Mouse (Mus musculus) heart, embryonic 12.5 days (tissue): Measurements from ENCODE around the gene Cbarp. TPM values are rescaled to one million over a fixed set of nuclear protein-coding genes. Genes with fewer than 3 reads are reported as not detected.

Experiments used
- ATAC-seq: fragments of 200-750 bp; cut with Nextera tagmentation; 2 replicates; pipeline ENCODE4 v1.8.0; 2017; ENCODE audit warnings: moderate TSS enrichment, moderate library complexity; ENCODE audit not compliant: insufficient number of reproducible peaks, low FRiP score
- H3K27ac ChIP-seq: fragments of 300-500 bp; sonication (generic); 2 replicates; pipeline ENCODE4 v1.5.1; 2016; ENCODE audit warnings: mild to moderate bottlenecking, moderate library complexity; ENCODE audit not compliant: poor library complexity, severe bottlenecking
- H3K27me3 ChIP-seq: fragments of 300-500 bp; sonication (generic); replicated peaks from 2 replicates; pipeline ENCODE4 v1.6.1; 2016; ENCODE audit warnings: mild to moderate bottlenecking, moderate library complexity
- H3K36me3 ChIP-seq: fragments of 300-500 bp; sonication (generic); 2 replicates; pipeline ENCODE4 v1.6.1; 2016; ENCODE audit warnings: mild to moderate bottlenecking, moderate library complexity
- H3K4me1 ChIP-seq: fragments of 300-500 bp; sonication (generic); replicated peaks from 2 replicates; pipeline ENCODE4 v1.6.1; 2016; ENCODE audit warnings: mild to moderate bottlenecking
- H3K4me2 ChIP-seq: fragments of 300-500 bp; sonication (generic); 2 replicates; pipeline ENCODE4 v1.6.1; 2016; ENCODE audit warnings: mild to moderate bottlenecking, moderate library complexity
- H3K4me3 ChIP-seq: fragments of 300-500 bp; sonication (generic); 2 replicates; pipeline ENCODE4 v1.5.1; 2016; ENCODE audit warnings: mild to moderate bottlenecking
- H3K9ac ChIP-seq: fragments of 300-500 bp; sonication (generic); 2 replicates; pipeline ENCODE4 v1.6.1; 2016; ENCODE audit warnings: mild to moderate bottlenecking, moderate library complexity
- H3K9me3 ChIP-seq: fragments of 300-500 bp; sonication (generic); replicated peaks from 2 replicates; pipeline ENCODE4 v1.6.1; 2016; ENCODE audit warnings: mild to moderate bottlenecking, moderate library complexity
- WGBS: fragments of 180-500 bp; shearing (Covaris S2); methylation state at CpG from one replicate; pipeline ENCODE4 v1.1.7; 2016; 5-methylcytosine and 5-hydroxymethylcytosine counted together
- polyA plus RNA-seq: library from polyadenylated mRNA; unstranded; fragments of >200 nt; fragmentation: Nextera tagmentation; extraction: Ambion mirVana; gene quantifications from 2 replicates; pipeline ENCODE4 v1.2.1, GENCODE M21; 2016

Gene Cbarp
- polyA plus RNA-seq, 1 experiment from 2014 or later: 1.7 TPM

DNA sequence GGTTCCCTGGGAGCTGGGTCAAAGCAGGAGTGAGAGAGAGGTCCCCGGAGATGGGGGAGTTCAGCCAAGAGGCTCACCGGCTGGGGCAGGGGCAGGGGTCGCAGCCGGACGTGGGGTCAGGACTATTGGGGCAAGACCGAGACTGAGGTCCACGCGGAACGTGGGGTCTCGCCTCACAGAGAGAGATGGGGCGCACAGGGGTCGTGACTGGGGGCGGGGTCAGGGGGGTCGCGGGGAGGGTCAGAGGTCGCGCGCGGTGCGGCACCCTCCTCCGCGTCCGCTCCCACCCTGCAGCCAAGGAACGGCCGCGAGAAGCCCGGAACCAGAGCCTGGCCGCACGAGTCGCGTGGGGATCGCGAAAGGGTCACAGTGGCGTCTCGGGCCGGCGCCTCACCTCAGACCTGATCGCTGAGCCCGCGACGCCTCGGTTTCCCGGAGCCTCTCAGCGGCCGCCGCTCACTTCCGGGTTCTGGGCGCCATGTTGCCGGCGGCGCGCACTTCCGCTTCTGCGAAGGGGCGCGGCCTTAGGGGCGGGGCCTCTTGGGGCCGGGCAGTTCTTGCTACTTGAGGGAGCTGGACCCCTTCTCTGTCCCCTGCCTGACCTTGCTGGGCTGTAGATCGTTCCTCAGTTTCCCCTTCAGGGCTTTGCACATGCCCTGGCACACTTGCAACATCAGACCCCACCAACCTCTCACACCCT lies 38.3 kb downstream of the Cbarp start:
- peak overlapping the region; percentile 93 for H3K9ac ChIP-seq
- peak; percentile 89 for ATAC-seq
- under 1% methylated on average over 54 of the region's 59 CpGs for WGBS
- peaks cover 54% of the 10 kb centered on the region for H3K4me1 ChIP-seq
- H3K36me3 ChIP-seq: no peaks in the 10 kb centered on the region
- peak overlapping the region; percentile 57 for H3K27ac ChIP-seq
- no peaks in the 10 kb centered on the region for H3K27me3 ChIP-seq
- H3K9me3 ChIP-seq: no peaks in the 10 kb centered on the region
- peak overlapping the region; percentile 94 for H3K4me3 ChIP-seq
- peak overlapping the region; percentile 98 for H3K4me2 ChIP-seq

DNA sequence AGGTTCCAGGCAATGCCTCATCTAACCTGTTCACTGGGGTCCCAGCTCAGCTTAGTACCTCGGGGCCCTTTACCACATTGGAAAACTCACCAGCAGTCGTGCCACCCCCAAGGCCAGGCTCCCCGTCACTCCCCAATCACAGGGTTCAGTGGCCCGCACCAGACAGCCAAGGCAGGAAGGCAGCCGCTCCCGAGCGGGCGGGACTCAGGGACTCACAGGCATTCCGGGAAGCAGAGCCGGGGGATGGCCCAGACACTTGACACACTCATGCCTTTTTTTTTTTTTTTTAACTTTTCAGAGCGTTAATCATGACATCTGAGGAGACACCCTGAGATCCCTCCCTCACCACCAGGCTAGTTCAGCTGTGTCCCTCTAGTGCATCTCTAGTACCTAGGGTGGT lies 39.7 kb downstream of the Cbarp start:
- Histone ChIP-seq H3K27ac (no peak overlapping the region), H3K9me3 (no peaks in the 10 kb centered on the region), H3K36me3 (no peaks in the 10 kb centered on the region), H3K9ac (0 out of 2 replicates have a peak overlapping the region, but pooled peaks have one; percentile 93), H3K4me3 (peak overlapping the region; percentile 94), H3K27me3 (no peaks in the 10 kb centered on the region), H3K4me2 (peak overlapping the region; percentile 98), H3K4me1 (peaks cover 68% of the 10 kb centered on the region)
- 35% methylated on average over 11 of the region's 11 CpGs for WGBS
- no peak for ATAC-seq

DNA sequence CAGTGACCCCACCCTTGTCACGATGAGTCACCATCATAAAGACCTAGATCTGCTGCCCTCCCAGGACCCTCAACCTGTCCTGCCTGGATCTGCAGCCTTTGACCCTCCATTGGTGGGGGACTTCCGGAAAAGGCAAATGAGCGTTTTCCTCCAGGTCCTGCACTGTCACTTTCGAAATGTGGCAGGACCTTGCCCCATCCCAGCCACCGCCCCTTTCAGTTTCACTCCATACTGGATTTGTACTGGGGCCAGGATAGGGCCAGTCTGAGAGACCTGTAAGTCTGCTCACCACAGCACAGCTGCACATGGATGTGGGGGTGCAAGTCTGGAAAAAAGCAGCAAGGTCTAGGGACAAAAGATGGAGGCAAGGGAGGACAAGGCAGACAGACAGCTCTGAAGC lies 42.0 kb downstream of the Cbarp start:
- ATAC-seq: no peak
- no peak overlapping the region for H3K9ac ChIP-seq
- 78% methylated on average over 5 of the region's 5 CpGs for WGBS
- H3K4me3 ChIP-seq: no peak overlapping the region
- no peak overlapping the region for H3K27ac ChIP-seq
- H3K9me3 ChIP-seq: no peaks in the 10 kb centered on the region
- H3K4me2 ChIP-seq: no peak overlapping the region
- no peaks in the 10 kb centered on the region for H3K36me3 ChIP-seq
- no peaks in the 10 kb centered on the region for H3K27me3 ChIP-seq
- peaks cover 89% of the 10 kb centered on the region for H3K4me1 ChIP-seq

DNA sequence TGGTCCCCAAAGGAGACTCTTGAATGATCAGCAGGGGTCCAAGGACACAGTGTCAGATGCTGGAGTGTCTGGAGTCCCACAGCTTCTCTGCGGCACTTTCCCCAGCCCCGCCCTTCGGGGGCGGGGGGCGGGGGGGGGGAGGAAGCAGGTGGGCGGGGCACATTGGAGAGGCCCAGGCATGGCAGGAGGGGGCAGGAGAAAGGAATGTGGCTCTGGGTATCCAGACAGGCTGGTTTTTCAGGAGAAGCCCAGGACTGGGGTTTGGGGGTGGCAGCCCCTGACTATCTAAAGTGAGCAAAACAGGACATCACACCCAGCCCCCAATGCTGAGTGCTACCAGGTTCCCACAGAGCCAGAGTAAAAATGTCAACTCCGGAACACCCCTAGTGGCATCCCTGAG lies 43.4 kb downstream of the Cbarp start:
- 10% methylated on average over 7 of the region's 7 CpGs for WGBS
- peaks cover 94% of the 10 kb centered on the region for H3K4me1 ChIP-seq
- peak overlapping the region; percentile 42 for H3K4me2 ChIP-seq
- peak overlapping the region; percentile 19 for H3K27ac ChIP-seq
- H3K36me3 ChIP-seq: no peaks in the 10 kb centered on the region
- 0 out of 2 replicates have a peak overlapping the region, but pooled peaks have one; percentile 34 for H3K9ac ChIP-seq
- no peak overlapping the region for H3K4me3 ChIP-seq
- H3K27me3 ChIP-seq: no peaks in the 10 kb centered on the region
- no peaks in the 10 kb centered on the region for H3K9me3 ChIP-seq
- ATAC-seq: peak; percentile 40; the same call in 1 of the 2 replicates

DNA sequence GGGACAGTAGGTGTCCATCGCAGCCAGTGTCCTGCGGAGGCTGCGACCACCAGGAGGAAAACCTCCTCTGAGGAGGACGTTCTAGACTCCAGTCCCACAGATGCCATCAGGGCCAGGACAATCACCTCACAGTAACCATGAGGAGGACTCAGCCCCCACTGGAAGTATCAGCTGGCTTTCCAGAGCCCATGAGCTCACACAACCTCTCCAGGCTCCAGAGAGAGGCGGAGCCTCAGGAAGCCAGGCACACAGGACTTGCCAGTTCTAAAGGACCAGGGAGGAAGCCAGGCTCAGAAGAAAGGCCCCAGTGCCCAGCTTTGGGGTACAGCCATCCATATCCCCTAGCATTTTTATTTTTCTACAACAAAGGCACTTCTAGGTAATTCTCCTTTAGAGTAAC lies 45.1 kb downstream of the Cbarp start:
- Histone ChIP-seq H3K9me3 (no peaks in the 10 kb centered on the region), H3K36me3 (no peaks in the 10 kb centered on the region; the same call in none of the 2 replicates), H3K27ac (no peak overlapping the region), H3K4me3 (no peak overlapping the region), H3K4me2 (no peak overlapping the region), H3K27me3 (no peaks in the 10 kb centered on the region), H3K4me1 (peaks cover 82% of the 10 kb centered on the region), H3K9ac (peak overlapping the region; percentile 49)
- 84% methylated on average over 5 of the region's 5 CpGs for WGBS
- ATAC-seq: no peak

DNA sequence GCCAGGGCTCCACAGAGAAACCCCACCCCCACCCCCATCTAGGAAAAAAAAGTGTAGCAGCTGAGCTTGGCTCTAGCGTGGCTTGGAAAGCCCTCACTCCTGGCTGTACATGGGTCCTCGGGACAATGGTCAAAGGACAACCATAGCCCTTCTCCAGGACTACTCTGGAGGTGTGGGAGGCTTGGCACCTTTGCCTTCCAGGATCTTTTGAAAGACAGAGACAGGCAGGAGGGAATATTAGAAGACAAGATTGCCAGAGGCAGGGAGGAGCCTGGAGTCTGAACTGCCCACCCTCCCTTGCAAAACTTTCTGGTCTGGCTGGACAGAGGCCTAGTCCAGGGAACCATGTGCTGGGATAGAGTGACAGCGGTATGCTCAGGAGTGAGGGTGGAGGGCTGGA lies 46.0 kb downstream of the Cbarp start:
- Histone ChIP-seq H3K27me3 (no peaks in the 10 kb centered on the region), H3K4me2 (no peak overlapping the region), H3K36me3 (peaks cover 4% of the 10 kb centered on the region), H3K27ac (no peak overlapping the region), H3K9me3 (no peaks in the 10 kb centered on the region), H3K4me3 (no peak overlapping the region), H3K4me1 (peaks cover 74% of the 10 kb centered on the region), H3K9ac (no peak overlapping the region)
- WGBS: 76% methylated on average over 3 of the region's 3 CpGs
- no peak for ATAC-seq

DNA sequence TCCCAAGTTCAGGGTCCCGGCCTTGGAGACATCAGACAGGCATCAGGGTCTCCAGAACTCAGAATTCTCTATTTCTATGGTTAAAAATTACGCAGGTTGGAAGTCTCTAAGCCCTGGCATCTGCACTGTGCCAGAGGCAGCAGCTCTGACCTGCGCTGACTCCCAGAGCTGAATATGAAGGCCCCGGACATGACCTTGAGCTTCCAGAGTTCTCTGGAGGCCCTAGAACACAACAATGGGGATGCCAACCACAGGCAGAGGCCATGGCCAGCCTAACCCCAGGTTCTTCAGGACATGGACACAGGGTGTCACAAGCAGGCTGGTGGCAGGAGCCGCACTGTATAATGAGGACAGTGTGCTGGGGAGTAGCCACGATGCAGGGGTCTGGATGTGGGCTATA lies 46.5 kb downstream of the Cbarp start:
- 85% methylated on average over 6 of the region's 6 CpGs for WGBS
- H3K9me3 ChIP-seq: no peaks in the 10 kb centered on the region

DNA sequence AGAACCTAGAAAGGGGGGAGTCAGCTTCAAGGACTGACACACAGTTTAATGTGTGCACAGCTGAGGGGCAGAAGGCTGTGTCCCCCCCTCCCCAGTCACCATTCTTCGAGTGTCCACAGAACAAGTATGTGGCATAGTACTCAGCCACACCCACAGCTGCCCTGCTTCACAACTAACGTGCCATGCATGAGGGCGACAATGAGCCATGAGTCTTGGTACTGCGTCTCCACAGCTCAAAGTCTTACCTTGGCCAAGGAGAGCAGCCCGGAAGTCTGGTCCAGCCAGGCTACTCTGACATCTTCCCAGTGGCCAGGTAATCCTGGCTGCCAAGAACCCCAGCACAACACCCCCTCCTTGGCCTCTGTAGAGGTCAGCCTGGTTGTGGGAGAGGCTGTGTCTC lies 47.9 kb downstream of the Cbarp start:
- H3K4me1 ChIP-seq: peaks cover 59% of the 10 kb centered on the region
- no peak for ATAC-seq
- 84% methylated on average over 5 of the region's 5 CpGs for WGBS
- no peak overlapping the region for H3K27ac ChIP-seq
- H3K4me3 ChIP-seq: no peak overlapping the region
- H3K4me2 ChIP-seq: no peak overlapping the region
- H3K9me3 ChIP-seq: no peaks in the 10 kb centered on the region
- H3K9ac ChIP-seq: peak overlapping the region; percentile 11; the same call in 1 of the 2 replicates
- peaks cover 4% of the 10 kb centered on the region for H3K36me3 ChIP-seq
- no peaks in the 10 kb centered on the region for H3K27me3 ChIP-seq

More for the DNA sequence above, 46.5 kb downstream of the Cbarp start:
- Histone ChIP-seq H3K4me3 (no peak overlapping the region), H3K36me3 (peaks cover 4% of the 10 kb centered on the region), H3K4me2 (no peak overlapping the region), H3K27me3 (no peaks in the 10 kb centered on the region), H3K9ac (no peak overlapping the region), H3K4me1 (peaks cover 68% of the 10 kb centered on the region), H3K27ac (no peak overlapping the region)
- ATAC-seq: no peak

DNA sequence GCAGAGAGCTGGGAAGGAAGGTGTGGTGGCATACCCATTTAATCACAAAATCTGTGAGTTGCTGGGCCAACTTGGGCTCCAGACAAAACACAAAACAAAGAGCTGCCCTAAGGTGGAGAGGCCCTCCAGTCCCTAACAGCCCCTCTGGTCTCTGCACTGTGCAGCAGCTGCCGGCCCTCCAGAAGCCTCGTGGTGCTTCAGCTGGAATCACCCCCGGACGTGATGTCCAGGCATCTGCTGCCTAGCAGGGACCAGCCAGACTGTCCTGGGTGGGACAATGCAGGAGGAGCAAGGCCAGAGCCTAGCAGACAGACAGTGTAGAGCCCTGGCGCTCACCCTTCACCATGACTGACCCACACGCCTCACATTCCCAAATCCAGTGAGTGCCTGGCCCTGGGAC lies 49.1 kb downstream of the Cbarp start:
- no peak for ATAC-seq
- Histone ChIP-seq H3K27me3 (no peaks in the 10 kb centered on the region), H3K4me1 (peaks cover 56% of the 10 kb centered on the region), H3K27ac (no peak overlapping the region), H3K4me3 (no peak overlapping the region), H3K4me2 (no peak overlapping the region), H3K9me3 (no peaks in the 10 kb centered on the region), H3K36me3 (peaks cover 4% of the 10 kb centered on the region), H3K9ac (no peak overlapping the region)
- WGBS: 89% methylated on average over 6 of the region's 6 CpGs

DNA sequence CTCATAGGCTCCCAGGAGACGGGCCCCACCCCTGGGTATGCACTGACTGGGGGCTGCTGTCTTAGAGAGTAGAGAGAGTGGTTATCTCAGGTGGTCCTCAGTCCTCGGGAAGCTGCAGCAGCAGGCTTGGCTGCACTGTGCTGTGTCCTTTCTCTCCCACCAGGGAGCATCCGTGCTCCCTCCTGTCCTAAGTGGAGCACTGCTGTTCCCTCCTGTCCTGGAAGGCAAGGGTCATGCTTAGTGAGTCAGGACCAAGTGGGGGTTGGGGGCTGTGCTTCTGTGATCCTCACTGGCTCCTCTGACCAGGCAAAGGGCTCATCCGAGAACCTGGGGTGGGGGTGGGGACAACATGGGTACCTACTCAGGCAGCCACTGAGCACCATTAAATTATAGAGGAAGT lies 51.5 kb downstream of the Cbarp start:
- Histone ChIP-seq H3K9me3 (no peaks in the 10 kb centered on the region), H3K4me2 (no peak overlapping the region), H3K27me3 (no peaks in the 10 kb centered on the region), H3K27ac (no peak overlapping the region), H3K4me1 (peaks cover 51% of the 10 kb centered on the region), H3K4me3 (no peak overlapping the region), H3K9ac (0 out of 2 replicates have a peak overlapping the region, but pooled peaks have one; percentile 16), H3K36me3 (peaks cover 10% of the 10 kb centered on the region)
- WGBS: 38% methylated on average over 4 of the region's 4 CpGs
- ATAC-seq: no peak

DNA sequence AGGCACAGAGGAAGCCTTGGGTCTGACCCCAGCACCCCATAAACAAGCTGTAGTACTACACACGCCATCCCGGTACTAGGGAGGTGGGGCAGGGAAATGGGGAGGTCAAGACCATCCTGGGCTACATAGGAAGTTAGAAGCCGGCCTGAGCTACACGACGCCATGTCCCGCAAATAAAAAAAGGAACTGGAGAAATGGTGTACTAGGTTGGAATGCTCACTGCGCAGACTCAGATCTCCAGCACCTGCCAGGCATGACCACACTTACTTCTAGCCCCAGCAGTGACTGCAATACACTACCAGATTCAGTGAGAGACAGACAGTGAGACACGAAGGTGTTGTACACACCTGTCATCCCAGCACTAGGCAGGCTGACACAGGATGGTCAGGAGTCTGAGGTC lies 53.2 kb downstream of the Cbarp start:
- H3K4me1 ChIP-seq: peaks cover 39% of the 10 kb centered on the region
- H3K27ac ChIP-seq: no peak overlapping the region
- no peak overlapping the region for H3K4me2 ChIP-seq
- H3K9me3 ChIP-seq: no peaks in the 10 kb centered on the region
- no peak for ATAC-seq
- H3K27me3 ChIP-seq: no peaks in the 10 kb centered on the region
- no peak overlapping the region for H3K4me3 ChIP-seq
- 89% methylated on average over 8 of the region's 8 CpGs for WGBS
- H3K9ac ChIP-seq: no peak overlapping the region
- H3K36me3 ChIP-seq: peaks cover 27% of the 10 kb centered on the region
